In the genomic region with DNA sequence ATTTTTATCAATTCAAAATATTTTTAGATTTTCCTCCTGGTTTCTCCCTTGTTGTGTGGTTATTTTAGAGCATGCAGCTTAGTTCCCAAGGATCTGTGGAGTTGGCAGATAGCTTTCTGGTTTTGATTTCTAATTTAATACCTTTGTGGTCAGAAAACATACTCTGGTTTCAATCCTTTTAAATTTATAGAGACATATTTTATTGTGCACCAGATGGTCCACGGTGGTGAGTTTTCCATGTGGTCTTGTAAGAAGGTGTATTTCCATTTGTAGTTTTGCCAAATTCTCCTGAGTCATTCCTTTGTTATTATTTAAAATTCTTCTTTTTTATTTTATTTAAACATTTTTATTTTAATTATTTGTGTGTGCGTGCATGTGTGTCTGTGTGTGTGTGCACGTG, we compare ENCODE assay signal across 17 mouse cellular contexts.
"Had no signal": no experiment of that assay in that cellular context is flagged by ENCODE, and none has a peak within 500 bp of the region (broad histone marks: within the 10 kb centered on the region; RNA-seq: fewer than 3 reads in every experiment).

No protein-coding gene starts in this region.

- H3K27ac ChIP-seq: liver, embryonic 12.5 days; liver, embryonic 15.5 days; lung, embryonic 15.5 days had no signal

- DNase-seq: kidney, adult 18-20 months; kidney, adult 9 months; kidney, postnatal 14 days; kidney, postnatal 4 days; liver; lung, adult 18-20 months; lung, postnatal 10 days; lung, postnatal 4 days; midbrain, embryonic 14.5 days; thymus, adult 2 months; thymus, postnatal 14 days; thymus, postnatal 4 days had no signal

- H3K4me3 ChIP-seq: liver, embryonic 12.5 days; liver, embryonic 15.5 days; lung, embryonic 15.5 days had no signal

- H3K36me3 ChIP-seq: liver, embryonic 12.5 days; liver, embryonic 15.5 days; lung, embryonic 15.5 days had no signal

- ATAC-seq: intestine, embryonic 16.5 days; liver, embryonic 12.5 days had no signal

- H3K27me3 ChIP-seq: liver, embryonic 12.5 days; liver, embryonic 15.5 days; lung, embryonic 15.5 days had no signal

- H3K9ac ChIP-seq: liver, embryonic 12.5 days; liver, embryonic 15.5 days; lung, embryonic 15.5 days had no signal

- H3K9me3 ChIP-seq: liver, embryonic 12.5 days; liver, embryonic 15.5 days; lung, embryonic 15.5 days had no signal

- H3K4me1 ChIP-seq: liver, embryonic 12.5 days; liver, embryonic 15.5 days had no signal

- H3K4me2 ChIP-seq: liver, embryonic 12.5 days; liver, embryonic 15.5 days; lung, embryonic 15.5 days; midbrain, embryonic 11.5 days had no signal
